Mouse (Mus musculus): ENCODE results near the gene Trip6.
"Not testable (repeated sequence)": the region's sequence is repeated elsewhere in the genome, so short reads cannot be mapped to it uniquely, and the experiment has no call there.

Gene Trip6

DNA sequence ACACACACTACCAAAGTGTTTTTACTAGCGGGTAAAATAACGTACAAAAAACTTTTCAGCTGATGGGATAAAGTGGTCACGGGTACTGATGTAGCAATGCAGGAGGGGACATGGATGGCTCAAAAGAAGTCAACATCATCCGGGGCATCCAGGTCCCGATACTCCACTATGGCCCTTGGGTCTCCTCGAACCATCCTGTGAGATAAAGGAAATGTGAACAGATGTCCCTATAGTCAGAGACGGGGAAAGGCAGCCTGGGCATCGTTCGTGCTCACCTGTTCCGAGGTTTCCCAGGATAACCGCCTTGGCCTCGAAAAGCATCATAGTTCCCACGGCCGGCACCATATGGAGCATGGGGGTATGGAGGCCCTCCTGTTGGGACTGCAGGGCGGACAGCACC, 18.5 kb downstream of the Trip6 start:
- DNase-seq: no peak

DNA sequence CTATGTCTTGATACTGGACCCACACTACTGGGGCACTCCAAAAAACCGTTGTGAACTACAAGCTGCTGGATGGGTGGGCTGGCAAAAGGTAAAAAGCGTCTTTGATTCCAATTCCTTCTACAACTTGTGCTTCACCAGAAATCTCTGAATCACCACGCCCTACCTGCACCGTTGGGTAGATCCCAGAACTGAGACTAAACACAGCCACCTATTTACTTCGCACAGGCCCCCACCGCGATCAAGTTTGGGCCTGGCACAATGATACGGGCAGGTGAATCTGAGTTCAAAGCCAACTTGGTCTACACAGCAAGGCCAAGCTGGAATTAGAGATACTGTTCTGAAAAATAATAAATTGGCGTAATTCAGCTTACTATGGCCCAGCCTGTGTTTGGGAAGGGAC, 18.9 kb downstream of the Trip6 start:
- DNase-seq: no peak

DNA sequence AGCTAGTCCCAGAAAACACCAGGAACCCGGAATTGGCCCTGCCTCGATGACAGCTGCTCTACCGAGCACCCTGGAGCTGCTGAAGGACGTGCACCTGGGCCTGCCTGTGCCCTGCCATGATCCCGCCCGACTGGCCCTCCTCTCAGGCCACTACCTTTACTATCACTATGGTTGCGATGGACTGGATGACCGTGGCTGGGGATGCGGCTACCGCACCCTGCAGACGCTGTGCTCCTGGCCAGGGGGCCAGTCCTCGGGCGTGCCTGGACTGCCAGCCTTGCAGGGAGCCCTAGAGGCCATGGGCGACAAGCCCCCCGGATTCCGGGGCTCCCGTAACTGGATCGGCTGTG, 19.5 kb downstream of the Trip6 start:
- DNase-seq: no peak

GRCm38 (mm10) chr5:137293839-137294743, 20.1 kb downstream of the Trip6 start, which contains the start of gene Ufsp1:
TSS of gene Ufsp1 (plus strand) at chr5:137294629.
- DNase-seq: peak; percentile 97

- DNase-seq: peak; percentile 78
Observed at GRCm38 (mm10) chr5:137293282-137293681, 20.9 kb downstream of the Trip6 start.

- no peak for DNase-seq
Observed at GRCm38 (mm10) chr5:137291381-137291926, 22.8 kb downstream of the Trip6 start.

DNA sequence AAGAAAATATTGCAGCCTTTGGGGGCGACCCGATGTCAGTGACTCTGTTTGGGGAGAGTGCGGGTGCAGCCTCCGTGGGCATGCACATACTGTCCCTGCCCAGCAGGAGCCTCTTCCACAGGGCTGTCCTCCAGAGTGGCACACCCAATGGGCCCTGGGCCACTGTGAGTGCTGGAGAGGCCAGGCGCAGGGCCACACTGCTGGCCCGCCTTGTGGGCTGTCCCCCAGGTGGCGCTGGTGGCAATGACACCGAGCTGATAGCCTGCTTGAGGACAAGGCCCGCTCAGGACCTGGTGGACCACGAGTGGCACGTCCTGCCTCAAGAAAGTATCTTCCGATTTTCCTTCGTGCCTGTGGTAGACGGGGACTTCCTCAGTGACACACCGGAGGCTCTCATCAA, 23.5 kb downstream of the Trip6 start:
- DNase-seq: peak; percentile 71

DNA sequence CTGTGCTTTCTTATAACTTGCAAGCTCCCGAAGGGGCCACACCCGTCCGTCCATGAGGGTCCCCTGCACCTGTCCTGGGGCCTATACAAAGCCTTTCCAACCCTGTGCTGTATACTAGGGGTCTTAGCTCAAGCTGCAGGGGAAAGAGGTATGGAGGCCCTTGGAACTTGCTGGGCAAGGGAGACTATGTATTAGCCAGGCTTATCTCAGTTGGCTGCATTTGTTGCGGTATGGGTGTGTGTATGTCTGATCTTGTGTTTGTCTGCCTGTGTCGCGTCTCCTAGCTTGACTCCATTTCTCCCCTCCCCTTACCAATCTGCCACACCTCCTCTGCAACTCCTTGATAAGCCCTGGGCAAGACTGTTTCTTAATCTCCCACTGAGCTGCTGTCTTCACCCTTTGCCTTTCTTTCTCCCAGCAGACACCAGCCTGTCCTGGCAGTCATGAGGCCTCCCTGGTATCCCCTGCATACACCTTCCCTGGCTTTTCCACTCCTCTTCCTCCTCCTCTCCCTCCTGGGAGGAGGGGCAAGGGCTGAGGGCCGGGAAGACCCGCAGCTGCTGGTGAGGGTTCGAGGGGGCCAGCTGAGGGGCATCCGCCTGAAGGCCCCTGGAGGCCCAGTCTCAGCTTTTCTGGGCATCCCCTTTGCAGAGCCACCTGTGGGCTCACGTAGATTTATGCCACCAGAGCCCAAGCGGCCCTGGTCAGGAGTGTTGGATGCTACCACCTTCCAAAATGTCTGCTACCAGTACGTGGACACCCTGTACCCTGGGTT, 24.4 kb downstream of the Trip6 start:
- no peak for DNase-seq

DNA sequence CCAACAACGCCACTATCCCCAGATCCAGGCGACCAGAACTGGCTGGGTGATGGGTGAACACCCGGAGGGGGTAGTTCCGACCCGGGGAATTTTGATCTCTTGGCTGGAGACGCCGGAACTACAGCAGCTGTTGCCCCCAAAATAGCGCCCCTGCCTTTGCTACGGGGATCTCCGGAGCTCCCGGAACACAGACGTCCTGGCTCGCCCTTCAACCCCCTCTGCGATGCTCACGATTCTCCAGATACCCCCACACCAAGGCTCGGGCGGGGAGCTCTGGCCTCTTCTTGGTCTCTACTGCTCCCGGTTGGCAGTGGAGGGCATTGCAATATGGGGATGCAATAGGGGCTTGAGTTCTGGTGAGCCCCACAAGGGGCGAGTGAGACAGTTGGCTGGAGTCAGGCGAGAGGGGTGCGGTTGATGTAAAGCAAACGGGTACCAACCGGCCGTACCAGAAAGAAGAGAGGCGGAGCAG, 25.2 kb downstream of the Trip6 start:
- DNase-seq: peak; percentile 75

GRCm38 (mm10) chr5:137287953-137288743, 26.1 kb downstream of the Trip6 start:
- no peak for DNase-seq

DNA sequence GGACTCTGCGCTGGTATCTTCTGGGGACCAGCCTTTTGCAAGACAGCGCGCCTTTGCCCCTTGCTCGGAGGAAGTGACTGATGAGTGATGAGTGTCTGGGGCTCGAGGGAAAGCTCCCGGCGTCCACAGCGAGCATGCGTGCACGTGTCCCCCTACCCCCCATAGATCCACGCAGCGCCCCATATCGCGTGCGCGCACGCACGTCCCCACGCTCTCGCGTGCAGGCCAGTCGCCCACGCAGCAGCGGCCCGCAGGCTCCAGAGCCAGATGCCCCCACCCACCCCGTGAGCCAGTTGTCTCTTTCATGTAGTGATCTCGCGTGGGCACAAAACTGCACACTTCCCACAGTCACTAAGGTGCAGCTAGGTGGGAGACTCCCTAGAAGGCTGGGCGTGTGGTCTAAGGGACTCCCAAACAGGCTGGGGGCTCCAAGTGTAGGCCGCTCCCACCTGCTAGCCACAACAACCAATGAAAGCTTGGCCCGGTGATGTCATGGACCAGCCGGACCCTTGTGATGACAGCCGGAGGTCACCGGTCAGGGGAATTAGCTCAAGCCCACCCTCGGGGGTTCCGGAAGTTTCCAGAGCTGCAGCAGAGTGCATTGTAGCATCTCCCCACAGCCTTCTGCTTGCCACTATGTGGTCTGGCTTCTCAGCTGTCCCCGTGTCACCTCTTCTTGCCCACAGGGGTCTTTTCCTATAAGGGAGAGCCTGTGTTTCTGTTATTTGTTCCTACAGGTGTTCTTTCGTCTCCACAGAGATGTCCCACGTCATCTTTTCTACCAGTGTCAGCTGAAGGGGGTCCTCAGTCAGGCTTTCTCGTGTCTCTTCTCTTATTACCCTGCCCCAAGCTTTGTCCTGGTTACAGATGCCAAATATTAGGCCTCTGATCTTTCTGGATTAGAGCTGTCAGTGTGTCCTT, 26.9 kb downstream of the Trip6 start, which contains the start of gene Ache:
Ache (plus strand) TSS at position 488 of the 921 bp plus-strand sequence.
- DNase-seq: peak; percentile 77

GRCm38 (mm10) chr5:137286655-137287031, 27.6 kb downstream of the Trip6 start:
- peak; percentile 92 for DNase-seq

- no peak for DNase-seq
Observed at GRCm38 (mm10) chr5:137285986-137286385, 28.2 kb downstream of the Trip6 start.

- DNase-seq: no peak
Observed at GRCm38 (mm10) chr5:137285045-137285444, 29.2 kb downstream of the Trip6 start.

DNA sequence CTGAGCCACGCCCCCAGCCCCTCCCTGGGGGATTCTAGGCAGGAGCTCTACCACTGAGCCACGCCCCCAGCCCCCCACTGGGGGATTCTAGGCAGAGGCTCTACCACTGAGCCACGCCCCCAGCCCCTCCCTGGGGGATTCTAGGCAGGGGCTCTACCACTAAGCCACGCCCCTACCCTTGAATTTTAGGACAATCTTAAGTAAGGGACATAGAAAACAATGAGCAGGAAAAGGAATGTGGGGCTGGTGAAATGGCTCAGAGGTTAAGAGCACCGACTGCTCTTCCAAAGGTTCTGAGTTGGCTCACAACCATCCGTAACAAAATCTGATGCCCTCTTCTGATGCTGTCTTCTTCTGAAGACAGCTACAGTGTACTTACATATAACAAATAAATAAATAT, 29.8 kb downstream of the Trip6 start:
- DNase-seq: not testable (repeated sequence)

DNA sequence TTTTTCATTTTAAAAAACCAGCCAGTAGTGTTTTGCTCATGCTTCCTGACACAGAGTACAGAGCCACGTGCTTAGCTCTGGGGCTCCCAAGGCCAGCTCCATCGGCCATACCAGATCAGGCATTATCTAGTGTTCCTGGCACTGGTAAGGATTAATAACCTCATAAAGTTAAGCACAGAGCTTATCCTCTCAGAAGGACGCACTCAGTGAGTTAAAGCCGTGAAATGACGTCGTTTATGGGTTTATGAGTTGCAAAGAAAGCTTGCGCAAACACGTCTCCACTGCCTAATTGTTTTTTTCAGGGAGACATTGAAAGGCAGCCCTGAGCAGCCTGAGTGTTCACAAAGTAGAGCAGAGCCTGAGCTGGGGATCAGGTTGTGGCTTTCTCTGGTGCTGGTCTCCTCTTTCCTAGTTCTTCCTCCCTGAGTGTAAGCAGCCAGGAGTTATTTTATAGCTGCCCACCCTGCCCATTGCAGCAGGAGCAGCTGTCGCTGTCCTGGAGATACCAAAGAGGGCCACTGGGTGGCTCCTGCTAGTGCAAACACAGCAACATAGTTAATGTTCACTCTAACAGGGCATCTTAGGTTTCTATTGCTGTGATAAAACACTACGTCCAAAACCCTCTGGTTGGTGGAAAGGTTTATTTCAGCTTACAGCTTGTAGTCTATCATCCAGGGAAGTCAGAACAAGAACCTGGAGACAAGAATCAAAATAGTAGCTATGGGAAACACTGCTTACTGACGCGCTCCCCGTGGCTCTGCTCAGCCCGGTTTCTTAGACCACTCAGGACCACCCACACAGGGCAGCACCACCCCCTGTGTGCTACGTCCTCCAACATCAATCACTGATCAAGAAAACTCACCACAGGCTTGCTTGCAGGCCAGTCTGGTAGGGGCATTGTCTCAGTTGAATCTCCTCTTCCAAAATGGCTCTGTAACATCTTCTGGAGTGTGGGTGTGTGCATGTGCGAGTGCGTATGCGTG, 36.6 kb downstream of the Trip6 start:
- peak; percentile 74 for DNase-seq

- DNase-seq: no peak
Observed at GRCm38 (mm10) chr5:137268131-137268910, 45.9 kb downstream of the Trip6 start.

DNA sequence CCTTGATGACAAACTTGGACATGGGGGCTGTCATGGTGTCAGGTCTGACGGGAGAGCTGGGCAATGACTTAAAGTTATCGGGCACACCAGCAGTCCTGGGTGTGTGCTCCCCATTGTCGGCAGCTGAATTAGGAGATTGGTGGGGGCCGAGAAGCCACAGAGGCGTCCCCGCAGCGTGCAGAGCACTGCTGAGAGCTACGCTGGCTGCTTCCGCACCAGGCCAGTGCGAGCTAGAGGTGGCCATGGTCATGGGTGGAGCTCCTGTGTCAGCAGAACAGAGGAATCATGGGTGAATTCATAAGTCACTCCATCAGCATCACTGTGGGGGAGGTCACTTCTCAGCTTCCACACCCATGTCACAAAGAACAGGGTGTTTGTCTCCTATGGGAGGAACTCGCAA, 49.4 kb downstream of the Trip6 start:
- no peak for DNase-seq
